Mouse (Mus musculus) testis, adult 2 months (tissue): ENCODE measurements at regions not wholly inside any gene's neighbourhood (a gene's known extent, or its start where the extent isn't known, plus 50 kb on each side); places are given as distances from the start of the nearest gene placed in this dataset.

Experiments
- H3K27ac ChIP-seq: fragments of 200-500 bp; 2 replicates; pipeline ENCODE4 v1.5.1; 2012; ENCODE audit warnings: low read depth, low read length; ENCODE audit not compliant: control insufficient read depth, insufficient read depth
- H3K27me3 ChIP-seq: fragments of 200-500 bp; 2 replicates; pipeline ENCODE4 v1.6.1; 2012; ENCODE audit warnings: mild to moderate bottlenecking, low read length, moderate library complexity; ENCODE audit not compliant: control insufficient read depth, insufficient read depth
- H3K36me3 ChIP-seq: fragments of 200-500 bp; 2 replicates; pipeline ENCODE4 v1.6.1; 2012; ENCODE audit warnings: mild to moderate bottlenecking, low read length; ENCODE audit not compliant: control insufficient read depth, insufficient read depth
- H3K4me1 ChIP-seq: fragments of 200-500 bp; 2 replicates; pipeline ENCODE4 v1.6.1; 2012; ENCODE audit warnings: low read length; ENCODE audit not compliant: control insufficient read depth, insufficient read depth
- H3K4me3 ChIP-seq: fragments of 200-500 bp; 2 replicates; pipeline ENCODE4 v1.5.1; 2012; ENCODE audit warnings: low read depth, mild to moderate bottlenecking, low read length, moderate library complexity, mixed read lengths; ENCODE audit not compliant: control insufficient read depth
- CTCF ChIP-seq: fragments of 200-500 bp; IDR thresholded peaks from 2 replicates; pipeline ENCODE4 v1.5.1; 2012; ENCODE audit warnings: low read depth, mild to moderate bottlenecking, inconsistent platforms, low read length, moderate library complexity; ENCODE audit not compliant: control insufficient read depth, insufficient read depth, insufficient replicate concordance
- POLR2A ChIP-seq: fragments of 200-500 bp; IDR thresholded peaks from 2 replicates; pipeline ENCODE4 v1.6.1; 2012; ENCODE audit warnings: low read depth, mild to moderate bottlenecking, inconsistent platforms, low read length, moderate library complexity; ENCODE audit not compliant: control insufficient read depth

GRCm38 (mm10) chr2:171693526-171693925 is 349.7 kb downstream of the Cbln4 start:
- H3K4me1 ChIP-seq, result no peaks in the 10 kb centered on the region
- no peaks in the 10 kb centered on the region for H3K27me3 ChIP-seq
- TF ChIP-seq CTCF (no peak), POLR2A (no peak)
- H3K4me3 ChIP-seq, result no peak overlapping the region
- H3K27ac ChIP-seq, result no peak overlapping the region
- no peaks in the 10 kb centered on the region for H3K36me3 ChIP-seq

GRCm38 (mm10) chr2:171690781-171691180 is 352.5 kb downstream of the Cbln4 start:
- no peaks in the 10 kb centered on the region for H3K27me3 ChIP-seq
- TF ChIP-seq POLR2A (no peak), CTCF (no peak)
- no peak overlapping the region for H3K27ac ChIP-seq
- H3K36me3 ChIP-seq, result no peaks in the 10 kb centered on the region
- no peaks in the 10 kb centered on the region for H3K4me1 ChIP-seq
- no peak overlapping the region for H3K4me3 ChIP-seq

GRCm38 (mm10) chr2:171689102-171689501 is 354.2 kb downstream of the Cbln4 start:
- TF ChIP-seq POLR2A (no peak), CTCF (no peak)
- Histone ChIP-seq H3K4me3 (no peak overlapping the region), H3K4me1 (no peaks in the 10 kb centered on the region), H3K36me3 (no peaks in the 10 kb centered on the region), H3K27ac (no peak overlapping the region), H3K27me3 (no peaks in the 10 kb centered on the region)

GRCm38 (mm10) chr2:171677998-171678397 is 365.3 kb downstream of the Cbln4 start:
- Histone ChIP-seq H3K27ac (no peak overlapping the region), H3K27me3 (no peaks in the 10 kb centered on the region), H3K36me3 (no peaks in the 10 kb centered on the region), H3K4me1 (no peaks in the 10 kb centered on the region), H3K4me3 (no peak overlapping the region)
- TF ChIP-seq POLR2A (no peak), CTCF (no peak)

- H3K27me3 ChIP-seq, result no peaks in the 10 kb centered on the region
- H3K27ac ChIP-seq, result no peak overlapping the region
- H3K4me3 ChIP-seq, result no peak overlapping the region
- H3K36me3 ChIP-seq, result no peaks in the 10 kb centered on the region
- TF ChIP-seq CTCF (no peak), POLR2A (no peak)
- no peaks in the 10 kb centered on the region for H3K4me1 ChIP-seq
Measured at GRCm38 (mm10) chr2:171677128-171677527, 366.1 kb downstream of the Cbln4 start.

- Histone ChIP-seq H3K4me1 (no peaks in the 10 kb centered on the region), H3K36me3 (no peaks in the 10 kb centered on the region), H3K27ac (no peak overlapping the region), H3K27me3 (no peaks in the 10 kb centered on the region), H3K4me3 (no peak overlapping the region)
- no peak for TF ChIP-seq CTCF
- TF ChIP-seq POLR2A, result no peak
Measured at GRCm38 (mm10) chr2:171676083-171676482, 367.2 kb downstream of the Cbln4 start.

GRCm38 (mm10) chr2:171675411-171675810 is 367.9 kb downstream of the Cbln4 start:
- H3K27me3 ChIP-seq, result no peaks in the 10 kb centered on the region
- H3K27ac ChIP-seq, result no peak overlapping the region
- H3K36me3 ChIP-seq, result no peaks in the 10 kb centered on the region
- H3K4me1 ChIP-seq, result no peaks in the 10 kb centered on the region
- TF ChIP-seq POLR2A, result no peak
- no peak for TF ChIP-seq CTCF
- no peak overlapping the region for H3K4me3 ChIP-seq
